Mouse (Mus musculus): ENCODE results near the gene Mks1. TPM values are rescaled to one million over a fixed set of nuclear protein-coding genes. Genes with fewer than 3 reads are reported as not detected.

The Mks1 gene
- polyA plus RNA-seq, 1 experiment from 2014 or later: 7.7 TPM

DNA sequence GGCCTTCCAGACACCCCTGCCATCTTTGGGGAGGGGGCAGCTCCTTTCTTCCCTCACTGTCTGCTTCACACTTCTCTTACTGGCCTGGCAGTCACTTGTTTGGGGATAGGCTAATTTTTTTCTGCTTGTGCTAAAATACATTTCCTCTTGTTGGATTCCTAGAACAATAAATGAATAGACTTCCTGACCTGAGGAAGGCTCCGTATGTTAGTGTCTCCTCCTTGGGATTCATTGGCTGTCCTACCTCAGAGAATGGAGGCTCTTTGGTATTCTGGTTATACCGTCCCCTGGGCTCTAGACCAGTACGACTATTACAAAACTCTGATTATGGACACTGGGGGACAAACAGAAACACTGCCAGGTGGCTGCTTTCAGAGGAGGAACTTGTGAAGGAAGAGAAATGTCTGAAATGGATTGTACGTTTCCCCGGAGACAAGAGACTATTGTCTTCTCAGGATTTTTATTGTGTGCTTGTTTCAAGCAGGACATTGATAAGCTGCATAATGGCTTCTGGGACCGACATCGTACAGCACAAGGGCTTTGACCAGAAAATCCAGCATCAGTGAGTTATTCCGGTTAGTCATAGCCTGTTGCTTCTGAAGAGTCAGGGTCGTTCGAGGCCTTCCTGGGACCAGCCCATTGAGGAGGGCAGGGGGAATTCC is 24.6 kb upstream of the Mks1 start, which contains the start of gene Lpo:
Gene Lpo, minus strand, starts transcription at position 51 of the 662 bp plus-strand sequence.
- ATAC-seq (replicated peaks; ENCODE audit: extremely low read depth, insufficient read depth, low FRiP score): no peak
- WGBS: 64% methylated on average over 10 of the region's 10 CpGs
- H3K27ac ChIP-seq (ENCODE audit: low read length): no peak within 1 kb of the TSS
- no peaks in the 10 kb centered on the region for H3K4me1 ChIP-seq (ENCODE audit: control insufficient read depth, insufficient read depth, low read length)
- H3K9me3 ChIP-seq (replicated peaks; ENCODE audit: control insufficient read depth, low read length): no peaks in the 10 kb centered on the region
- no peak within 1 kb of the TSS for H3K4me2 ChIP-seq (ENCODE audit: low read depth, low read length)
- H3K27me3 ChIP-seq (ENCODE audit: control insufficient read depth, insufficient read depth, low read length): peaks cover 7% of the 10 kb centered on the region
- no peaks in the 10 kb centered on the region for H3K36me3 ChIP-seq (ENCODE audit: control insufficient read depth, insufficient read depth)
- H3K4me3 ChIP-seq (ENCODE audit: low read length): no peak within 1 kb of the TSS
- no peak within 1 kb of the TSS for H3K9ac ChIP-seq (ENCODE audit: low read length)

DNA sequence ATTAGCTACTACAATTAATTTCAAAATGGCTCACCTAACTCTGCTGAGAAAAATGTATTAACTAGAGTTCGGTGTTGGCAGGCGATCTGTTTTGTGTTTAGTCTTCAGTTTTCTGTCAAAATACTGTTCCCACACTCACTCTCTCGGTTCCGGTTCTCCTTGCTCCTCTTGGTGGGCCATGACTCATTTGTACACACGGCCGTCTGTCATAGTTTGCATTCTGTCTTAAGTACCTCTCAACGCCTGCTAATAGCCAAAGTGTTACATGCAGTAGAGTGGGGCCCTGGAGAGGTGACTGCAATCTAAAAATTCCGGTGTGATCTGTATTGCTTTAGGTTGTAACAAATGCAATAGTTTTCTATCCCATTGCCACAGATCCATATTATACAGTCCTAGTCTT is 12.3 kb upstream of the Mks1 start:
- Histone ChIP-seq H3K27me3 (ENCODE audit: control insufficient read depth, insufficient read depth, low read length) (no peaks in the 10 kb centered on the region; the same call in 1 of the 2 replicates), H3K9ac (ENCODE audit: low read length) (no peak overlapping the region), H3K4me3 (ENCODE audit: low read length) (no peak overlapping the region), H3K4me1 (ENCODE audit: control insufficient read depth, insufficient read depth, low read length) (peaks cover 11% of the 10 kb centered on the region), H3K4me2 (ENCODE audit: low read depth, low read length) (peak overlapping the region; percentile 19; the same call in 1 of the 2 replicates), H3K36me3 (ENCODE audit: control insufficient read depth, insufficient read depth) (no peaks in the 10 kb centered on the region), H3K9me3 (replicated peaks; ENCODE audit: control insufficient read depth, low read length) (no peaks in the 10 kb centered on the region), H3K27ac (ENCODE audit: low read length) (no peak overlapping the region)
- ATAC-seq (replicated peaks; ENCODE audit: extremely low read depth, insufficient read depth, low FRiP score): peak; percentile 93
- 39% methylated on average over 8 of the region's 8 CpGs for WGBS

DNA sequence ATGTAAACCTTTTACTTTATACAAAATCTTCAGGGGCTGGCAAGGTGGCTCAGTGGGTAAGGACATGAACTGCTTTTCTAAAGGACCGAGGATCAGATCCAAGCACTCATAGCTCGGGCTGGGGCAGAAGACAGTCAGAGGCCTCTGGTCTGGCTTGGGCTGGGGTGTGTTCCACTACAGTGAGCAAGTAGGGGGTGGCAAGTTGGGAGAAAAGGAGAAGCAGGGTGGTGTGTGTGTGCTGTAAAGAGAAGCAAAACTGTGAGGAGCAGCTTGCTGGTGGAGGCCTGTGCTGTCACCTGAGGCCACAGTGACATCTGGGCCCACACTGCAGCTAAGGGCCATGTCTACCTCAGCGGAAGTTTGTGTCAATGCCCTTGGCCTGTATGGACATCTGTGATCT is 11.6 kb upstream of the Mks1 start:
- ATAC-seq (replicated peaks; ENCODE audit: extremely low read depth, insufficient read depth, low FRiP score): no peak
- Histone ChIP-seq H3K4me3 (ENCODE audit: low read length) (no peak overlapping the region), H3K4me2 (ENCODE audit: low read depth, low read length) (no peak overlapping the region), H3K9ac (ENCODE audit: low read length) (no peak overlapping the region), H3K9me3 (replicated peaks; ENCODE audit: control insufficient read depth, low read length) (no peaks in the 10 kb centered on the region), H3K27me3 (ENCODE audit: control insufficient read depth, insufficient read depth, low read length) (no peaks in the 10 kb centered on the region; the same call in 1 of the 2 replicates), H3K27ac (ENCODE audit: low read length) (no peak overlapping the region), H3K36me3 (ENCODE audit: control insufficient read depth, insufficient read depth) (no peaks in the 10 kb centered on the region), H3K4me1 (ENCODE audit: control insufficient read depth, insufficient read depth, low read length) (peaks cover 11% of the 10 kb centered on the region)
- WGBS: 79% methylated on average over 3 of the region's 3 CpGs

DNA sequence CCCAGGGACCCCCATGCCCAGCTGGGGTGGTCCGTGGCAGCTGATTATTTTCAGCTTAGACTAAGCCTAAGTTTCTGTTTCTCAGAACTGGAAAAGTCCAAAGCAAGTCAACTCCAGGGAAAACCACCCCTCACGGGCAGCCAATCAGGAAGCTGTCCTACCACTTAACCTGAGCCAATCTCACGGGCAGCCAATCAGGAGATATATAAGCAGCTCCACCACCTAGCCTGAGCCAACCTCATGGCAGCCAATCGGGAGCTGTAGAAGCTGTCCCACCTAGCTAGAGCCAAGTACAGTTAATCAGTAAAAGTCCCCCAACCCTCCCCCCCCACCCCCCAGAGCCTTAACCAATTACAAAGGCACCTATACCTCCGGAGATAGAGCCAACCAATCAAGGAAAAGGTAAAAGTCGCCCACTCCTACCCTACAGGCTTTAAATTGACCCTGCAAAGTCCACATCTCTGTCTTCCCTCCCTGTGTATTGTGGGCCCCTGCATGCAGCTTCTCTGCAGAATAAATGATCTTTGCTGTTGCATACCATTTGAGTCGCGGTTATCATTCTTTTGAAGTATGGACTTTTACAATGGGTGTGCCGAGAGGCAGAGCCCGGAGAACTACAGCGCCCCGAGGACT is 5.9 kb upstream of the Mks1 start:
- Histone ChIP-seq H3K36me3 (ENCODE audit: control insufficient read depth, insufficient read depth) (no peaks in the 10 kb centered on the region), H3K4me1 (ENCODE audit: control insufficient read depth, insufficient read depth, low read length) (peaks cover 3% of the 10 kb centered on the region; the same call in 1 of the 2 replicates), H3K4me3 (ENCODE audit: low read length) (no peak overlapping the region), H3K9ac (ENCODE audit: low read length) (no peak overlapping the region), H3K9me3 (replicated peaks; ENCODE audit: control insufficient read depth, low read length) (no peaks in the 10 kb centered on the region), H3K27me3 (ENCODE audit: control insufficient read depth, insufficient read depth, low read length) (no peaks in the 10 kb centered on the region), H3K27ac (ENCODE audit: low read length) (no peak overlapping the region), H3K4me2 (ENCODE audit: low read depth, low read length) (no peak overlapping the region)
- WGBS: 73% methylated on average over 12 of the region's 12 CpGs
- no peak for ATAC-seq (replicated peaks; ENCODE audit: extremely low read depth, insufficient read depth, low FRiP score)

- Histone ChIP-seq H3K36me3 (ENCODE audit: control insufficient read depth, insufficient read depth) (no peaks in the 10 kb centered on the region), H3K4me3 (ENCODE audit: low read length) (no peak overlapping the region), H3K4me2 (ENCODE audit: low read depth, low read length) (no peak overlapping the region), H3K4me1 (ENCODE audit: control insufficient read depth, insufficient read depth, low read length) (peaks cover 5% of the 10 kb centered on the region; the same call in 1 of the 2 replicates), H3K9ac (ENCODE audit: low read length) (no peak overlapping the region), H3K27ac (ENCODE audit: low read length) (no peak overlapping the region), H3K9me3 (replicated peaks; ENCODE audit: control insufficient read depth, low read length) (no peaks in the 10 kb centered on the region), H3K27me3 (ENCODE audit: control insufficient read depth, insufficient read depth, low read length) (no peaks in the 10 kb centered on the region)
- no peak; the same call in 1 of the 2 replicates for ATAC-seq (replicated peaks; ENCODE audit: extremely low read depth, insufficient read depth, low FRiP score)
- 51% methylated on average over 6 of the region's 6 CpGs for WGBS
Measured at GRCm38 (mm10) chr11:87847884-87848283, 5.1 kb upstream of the Mks1 start.

DNA sequence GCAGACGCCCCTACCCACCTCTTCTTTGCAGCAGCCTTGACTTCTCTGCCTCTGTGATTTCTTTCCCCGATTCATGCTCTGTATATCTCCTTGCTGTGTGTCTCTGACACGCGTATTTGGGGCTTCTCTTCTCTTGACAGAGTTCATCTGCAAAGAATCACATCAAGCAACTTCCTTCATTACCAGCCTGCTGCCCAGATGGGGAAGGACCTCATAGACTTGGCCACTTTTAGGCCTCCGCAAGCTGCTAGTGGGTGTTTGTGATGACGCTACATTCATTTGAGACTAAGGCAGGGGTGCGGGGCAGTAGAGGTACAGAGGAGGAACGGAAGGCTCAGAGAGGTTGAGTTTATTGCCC is 561 bp downstream of the Mks1 start:
- Histone ChIP-seq H3K9me3 (replicated peaks; ENCODE audit: control insufficient read depth, low read length) (no peaks in the 10 kb centered on the region), H3K4me1 (ENCODE audit: control insufficient read depth, insufficient read depth, low read length) (peaks cover 6% of the 10 kb centered on the region), H3K36me3 (ENCODE audit: control insufficient read depth, insufficient read depth) (0 out of 2 replicates have a peak, but pooled peaks cover 3% of the 10 kb centered on the region), H3K4me2 (ENCODE audit: low read depth, low read length) (peak overlapping the region; percentile 74), H3K27me3 (ENCODE audit: control insufficient read depth, insufficient read depth, low read length) (no peaks in the 10 kb centered on the region), H3K9ac (ENCODE audit: low read length) (peak overlapping the region; percentile 67), H3K27ac (ENCODE audit: low read length) (0 out of 2 replicates have a peak overlapping the region, but pooled peaks have one; percentile 1), H3K4me3 (ENCODE audit: low read length) (peak overlapping the region; percentile 71)
- WGBS: 42% methylated on average over 8 of the region's 8 CpGs
- ATAC-seq (replicated peaks; ENCODE audit: extremely low read depth, insufficient read depth, low FRiP score): 0 out of 2 replicates have a peak, but pooled peaks have one; percentile 12

DNA sequence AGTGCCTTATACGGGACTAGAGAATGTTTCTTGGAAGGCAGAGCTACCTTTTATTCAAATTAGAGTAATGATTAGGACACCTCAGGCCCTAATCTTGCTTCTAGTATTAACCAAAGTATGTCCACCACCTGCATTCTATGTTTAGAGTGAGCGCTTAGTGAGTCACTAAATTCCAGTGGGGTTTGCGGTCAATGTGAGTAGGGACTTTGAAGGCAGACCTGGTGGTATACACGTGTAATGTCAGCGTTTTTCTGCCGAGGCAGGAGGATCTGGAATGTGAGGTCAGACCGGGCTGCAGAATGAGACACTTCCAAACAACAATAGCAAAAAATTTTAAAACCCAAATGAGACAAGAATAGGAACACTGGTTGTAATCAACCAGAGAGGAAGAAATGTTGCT is 1.5 kb downstream of the Mks1 start:
- H3K4me3 ChIP-seq (ENCODE audit: low read length): no peak overlapping the region
- H3K36me3 ChIP-seq (ENCODE audit: control insufficient read depth, insufficient read depth): 0 out of 2 replicates have a peak, but pooled peaks cover 3% of the 10 kb centered on the region
- no peak for ATAC-seq (replicated peaks; ENCODE audit: extremely low read depth, insufficient read depth, low FRiP score)
- no peaks in the 10 kb centered on the region for H3K27me3 ChIP-seq (ENCODE audit: control insufficient read depth, insufficient read depth, low read length)
- H3K4me1 ChIP-seq (ENCODE audit: control insufficient read depth, insufficient read depth, low read length): peaks cover 9% of the 10 kb centered on the region
- no peak overlapping the region for H3K4me2 ChIP-seq (ENCODE audit: low read depth, low read length)
- H3K9me3 ChIP-seq (replicated peaks; ENCODE audit: control insufficient read depth, low read length): no peaks in the 10 kb centered on the region
- H3K9ac ChIP-seq (ENCODE audit: low read length): no peak overlapping the region
- no peak overlapping the region for H3K27ac ChIP-seq (ENCODE audit: low read length)
- 81% methylated on average over 7 of the region's 7 CpGs for WGBS

GRCm38 (mm10) chr11:87859273-87859672 is 6.3 kb downstream of the Mks1 start:
- WGBS: 64% methylated on average over 11 of the region's 11 CpGs
- ATAC-seq (replicated peaks; ENCODE audit: extremely low read depth, insufficient read depth, low FRiP score): peak; percentile 78

GRCm38 (mm10) chr11:87860426-87860825 is 7.4 kb downstream of the Mks1 start:
- Histone ChIP-seq H3K9me3 (replicated peaks; ENCODE audit: control insufficient read depth, low read length) (no peaks in the 10 kb centered on the region), H3K36me3 (ENCODE audit: control insufficient read depth, insufficient read depth) (0 out of 2 replicates have a peak, but pooled peaks cover 9% of the 10 kb centered on the region), H3K4me2 (ENCODE audit: low read depth, low read length) (no peak overlapping the region), H3K27ac (ENCODE audit: low read length) (no peak overlapping the region), H3K27me3 (ENCODE audit: control insufficient read depth, insufficient read depth, low read length) (peaks cover 2% of the 10 kb centered on the region; the same call in 1 of the 2 replicates), H3K4me3 (ENCODE audit: low read length) (no peak overlapping the region), H3K9ac (ENCODE audit: low read length) (no peak overlapping the region), H3K4me1 (ENCODE audit: control insufficient read depth, insufficient read depth, low read length) (peaks cover 8% of the 10 kb centered on the region)
- 89% methylated on average over 9 of the region's 9 CpGs for WGBS
- ATAC-seq (replicated peaks; ENCODE audit: extremely low read depth, insufficient read depth, low FRiP score): no peak

More at GRCm38 (mm10) chr11:87859273-87859672, 6.3 kb downstream of the Mks1 start:
- H3K9ac ChIP-seq (ENCODE audit: low read length): no peak overlapping the region
- no peak overlapping the region for H3K4me2 ChIP-seq (ENCODE audit: low read depth, low read length)
- no peak overlapping the region for H3K27ac ChIP-seq (ENCODE audit: low read length)
- 0 out of 2 replicates have a peak, but pooled peaks cover 9% of the 10 kb centered on the region for H3K36me3 ChIP-seq (ENCODE audit: control insufficient read depth, insufficient read depth)
- peaks cover 2% of the 10 kb centered on the region; the same call in 1 of the 2 replicates for H3K27me3 ChIP-seq (ENCODE audit: control insufficient read depth, insufficient read depth, low read length)
- no peak overlapping the region for H3K4me3 ChIP-seq (ENCODE audit: low read length)
- no peaks in the 10 kb centered on the region for H3K9me3 ChIP-seq (replicated peaks; ENCODE audit: control insufficient read depth, low read length)
- H3K4me1 ChIP-seq (ENCODE audit: control insufficient read depth, insufficient read depth, low read length): peaks cover 8% of the 10 kb centered on the region

Data from heart, embryonic 16.5 days (tissue).